Mouse (Mus musculus): ENCODE results near the gene Pln. TPM values are rescaled to one million over a fixed set of nuclear protein-coding genes. Genes with fewer than 3 reads are reported as not detected.

Gene Pln
- polyA plus RNA-seq, 1 experiment from 2014 or later: 2.3 TPM

- Histone ChIP-seq H3K4me1 (ENCODE audit: control insufficient read depth, insufficient read depth, low read length) (peaks cover 5% of the 10 kb centered on the region; the same call in 1 of the 2 replicates), H3K36me3 (ENCODE audit: control insufficient read depth, insufficient read depth, low read length) (no peaks in the 10 kb centered on the region), H3K9ac (ENCODE audit: low read length) (no peak overlapping the region), H3K27me3 (ENCODE audit: control insufficient read depth, insufficient read depth, low read length) (no peaks in the 10 kb centered on the region), H3K9me3 (ENCODE audit: control insufficient read depth, low read length) (no peaks in the 10 kb centered on the region), H3K4me3 (ENCODE audit: low read depth, low read length) (peak overlapping the region; percentile 91), H3K4me2 (ENCODE audit: low read depth) (peak overlapping the region; percentile 56), H3K27ac (ENCODE audit: low read depth, low read length) (no peak overlapping the region)
- 83% methylated on average over 6 of the region's 6 CpGs for WGBS
- no peak for DNase-seq (ENCODE audit: low spot score)
- no peak for ATAC-seq (ENCODE audit: insufficient read depth, low FRiP score, low TSS enrichment)
Observed at GRCm38 (mm10) chr10:53378296-53378695, 40.8 kb downstream of the Pln start.

DNA sequence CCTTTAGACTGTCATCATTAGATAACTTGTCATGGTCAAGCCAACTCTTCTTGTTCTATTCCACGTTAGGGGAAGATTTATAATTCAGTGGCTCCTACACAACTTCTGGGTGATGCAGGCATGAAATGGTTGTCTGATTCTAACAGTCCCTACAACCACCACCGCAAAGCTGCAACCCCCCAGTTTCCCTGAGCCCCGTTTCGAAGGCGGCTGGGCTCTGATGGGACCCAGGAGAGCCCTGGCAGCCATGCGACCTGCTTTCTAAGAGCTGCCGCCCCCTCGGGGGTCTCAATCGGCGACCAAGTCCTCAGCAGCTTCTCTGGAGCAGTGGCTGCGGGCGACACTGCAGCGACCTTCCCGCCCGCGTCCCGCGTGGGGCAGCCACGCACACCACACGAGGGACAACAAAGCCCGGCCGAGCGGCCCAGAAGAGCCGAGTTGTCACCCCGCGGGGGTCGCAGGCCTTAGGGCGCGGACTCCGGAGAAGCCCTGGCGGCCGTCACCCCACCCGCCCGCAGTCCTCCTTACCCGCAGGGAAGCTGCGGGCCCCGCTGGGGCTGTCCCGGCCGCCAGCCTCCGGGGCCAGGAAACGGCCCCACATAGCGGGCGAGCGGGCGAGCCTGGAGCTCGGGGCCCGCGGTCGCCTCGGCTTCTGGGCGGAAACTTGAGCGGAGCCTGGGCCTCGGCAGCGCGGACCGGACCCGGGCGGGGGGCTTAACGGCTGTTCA, 41.7 kb downstream of the Pln start:
- no peaks in the 10 kb centered on the region for H3K9me3 ChIP-seq (ENCODE audit: control insufficient read depth, low read length)
- H3K4me3 ChIP-seq (ENCODE audit: low read depth, low read length): peak overlapping the region; percentile 91
- H3K36me3 ChIP-seq (ENCODE audit: control insufficient read depth, insufficient read depth, low read length): no peaks in the 10 kb centered on the region
- under 1% methylated on average over 58 of the region's 59 CpGs for WGBS
- ATAC-seq (ENCODE audit: insufficient read depth, low FRiP score, low TSS enrichment) (peak; percentile 77), DNase-seq (ENCODE audit: low spot score) (no peak)
- H3K4me1 ChIP-seq (ENCODE audit: control insufficient read depth, insufficient read depth, low read length): peaks cover 5% of the 10 kb centered on the region; the same call in 1 of the 2 replicates
- H3K4me2 ChIP-seq (ENCODE audit: low read depth): peak overlapping the region; percentile 56
- H3K9ac ChIP-seq (ENCODE audit: low read length): peak overlapping the region; percentile 98
- no peaks in the 10 kb centered on the region for H3K27me3 ChIP-seq (ENCODE audit: control insufficient read depth, insufficient read depth, low read length)
- H3K27ac ChIP-seq (ENCODE audit: low read depth, low read length): peak overlapping the region; percentile 98

GRCm38 (mm10) chr10:53379709-53380106, 42.2 kb downstream of the Pln start, which contains the start of gene Cep85l:
TSS of gene Cep85l (minus strand) at chr10:53379947.
- H3K4me1 ChIP-seq (ENCODE audit: control insufficient read depth, insufficient read depth, low read length): peaks cover 5% of the 10 kb centered on the region; the same call in 1 of the 2 replicates
- no peaks in the 10 kb centered on the region for H3K27me3 ChIP-seq (ENCODE audit: control insufficient read depth, insufficient read depth, low read length)
- H3K36me3 ChIP-seq (ENCODE audit: control insufficient read depth, insufficient read depth, low read length): no peaks in the 10 kb centered on the region
- 0% methylated on average over 29 of the region's 31 CpGs for WGBS
- H3K4me3 ChIP-seq (ENCODE audit: low read depth, low read length): peak within 1 kb of the TSS; percentile 91
- H3K9ac ChIP-seq (ENCODE audit: low read length): peak within 1 kb of the TSS; percentile 98
- ATAC-seq (ENCODE audit: insufficient read depth, low FRiP score, low TSS enrichment): peak; percentile 99
- peak within 1 kb of the TSS; percentile 56 for H3K4me2 ChIP-seq (ENCODE audit: low read depth)
- peak within 1 kb of the TSS; percentile 98 for H3K27ac ChIP-seq (ENCODE audit: low read depth, low read length)
- DNase-seq (ENCODE audit: low spot score): peak; percentile 93
- H3K9me3 ChIP-seq (ENCODE audit: control insufficient read depth, low read length): no peaks in the 10 kb centered on the region

- Histone ChIP-seq H3K9ac (ENCODE audit: low read length) (no peak overlapping the region), H3K9me3 (ENCODE audit: control insufficient read depth, low read length) (no peaks in the 10 kb centered on the region), H3K4me3 (ENCODE audit: low read depth, low read length) (no peak overlapping the region), H3K4me1 (ENCODE audit: control insufficient read depth, insufficient read depth, low read length) (peaks cover 5% of the 10 kb centered on the region; the same call in 1 of the 2 replicates), H3K4me2 (ENCODE audit: low read depth) (no peak overlapping the region), H3K27me3 (ENCODE audit: control insufficient read depth, insufficient read depth, low read length) (no peaks in the 10 kb centered on the region), H3K27ac (ENCODE audit: low read depth, low read length) (no peak overlapping the region), H3K36me3 (ENCODE audit: control insufficient read depth, insufficient read depth, low read length) (no peaks in the 10 kb centered on the region)
- no peak for ATAC-seq (ENCODE audit: insufficient read depth, low FRiP score, low TSS enrichment)
- 75% methylated on average over 7 of the region's 7 CpGs for WGBS
- no peak for DNase-seq (ENCODE audit: low spot score)
Observed at GRCm38 (mm10) chr10:53382696-53383365, 45.4 kb downstream of the Pln start.

DNA sequence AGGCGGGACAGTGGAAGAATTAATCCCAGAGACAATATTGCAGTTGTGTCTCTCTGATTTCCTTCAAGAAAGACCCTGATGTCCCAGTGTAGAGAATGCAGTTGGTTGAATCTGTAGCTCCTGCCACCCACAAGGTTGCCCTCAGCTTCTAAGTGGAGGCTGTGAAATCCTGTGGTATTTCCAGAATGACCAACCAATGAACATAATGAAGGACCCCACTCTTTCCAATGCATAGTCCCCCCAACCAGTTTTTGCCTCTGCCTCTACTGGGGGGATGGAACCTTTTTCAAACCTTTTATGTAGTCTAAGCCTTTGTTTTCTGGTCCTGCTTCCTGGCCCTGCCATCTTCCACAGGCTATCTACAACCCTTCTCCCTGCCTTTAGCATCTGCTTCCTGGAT, 47.4 kb downstream of the Pln start:
- 81% methylated on average over 1 of the region's 1 CpGs for WGBS
- Histone ChIP-seq H3K4me3 (ENCODE audit: low read depth, low read length) (no peak overlapping the region), H3K4me2 (ENCODE audit: low read depth) (no peak overlapping the region), H3K36me3 (ENCODE audit: control insufficient read depth, insufficient read depth, low read length) (no peaks in the 10 kb centered on the region), H3K4me1 (ENCODE audit: control insufficient read depth, insufficient read depth, low read length) (no peaks in the 10 kb centered on the region), H3K27ac (ENCODE audit: low read depth, low read length) (no peak overlapping the region), H3K27me3 (ENCODE audit: control insufficient read depth, insufficient read depth, low read length) (no peaks in the 10 kb centered on the region), H3K9me3 (ENCODE audit: control insufficient read depth, low read length) (no peaks in the 10 kb centered on the region), H3K9ac (ENCODE audit: low read length) (no peak overlapping the region)
- ATAC-seq (ENCODE audit: insufficient read depth, low FRiP score, low TSS enrichment) (no peak), DNase-seq (ENCODE audit: low spot score) (no peak)

- WGBS: 82% methylated on average over 5 of the region's 5 CpGs
- no peak overlapping the region for H3K4me3 ChIP-seq (ENCODE audit: low read depth, low read length)
- H3K27me3 ChIP-seq (ENCODE audit: control insufficient read depth, insufficient read depth, low read length): no peaks in the 10 kb centered on the region
- no peak for DNase-seq (ENCODE audit: low spot score)
- H3K4me1 ChIP-seq (ENCODE audit: control insufficient read depth, insufficient read depth, low read length): no peaks in the 10 kb centered on the region
- H3K4me2 ChIP-seq (ENCODE audit: low read depth): no peak overlapping the region
- H3K36me3 ChIP-seq (ENCODE audit: control insufficient read depth, insufficient read depth, low read length): no peaks in the 10 kb centered on the region
- no peak overlapping the region for H3K9ac ChIP-seq (ENCODE audit: low read length)
- H3K9me3 ChIP-seq (ENCODE audit: control insufficient read depth, low read length): no peaks in the 10 kb centered on the region
- ATAC-seq (ENCODE audit: insufficient read depth, low FRiP score, low TSS enrichment): no peak
- H3K27ac ChIP-seq (ENCODE audit: low read depth, low read length): no peak overlapping the region
Observed at GRCm38 (mm10) chr10:53385438-53385837, 48.0 kb downstream of the Pln start.

DNA sequence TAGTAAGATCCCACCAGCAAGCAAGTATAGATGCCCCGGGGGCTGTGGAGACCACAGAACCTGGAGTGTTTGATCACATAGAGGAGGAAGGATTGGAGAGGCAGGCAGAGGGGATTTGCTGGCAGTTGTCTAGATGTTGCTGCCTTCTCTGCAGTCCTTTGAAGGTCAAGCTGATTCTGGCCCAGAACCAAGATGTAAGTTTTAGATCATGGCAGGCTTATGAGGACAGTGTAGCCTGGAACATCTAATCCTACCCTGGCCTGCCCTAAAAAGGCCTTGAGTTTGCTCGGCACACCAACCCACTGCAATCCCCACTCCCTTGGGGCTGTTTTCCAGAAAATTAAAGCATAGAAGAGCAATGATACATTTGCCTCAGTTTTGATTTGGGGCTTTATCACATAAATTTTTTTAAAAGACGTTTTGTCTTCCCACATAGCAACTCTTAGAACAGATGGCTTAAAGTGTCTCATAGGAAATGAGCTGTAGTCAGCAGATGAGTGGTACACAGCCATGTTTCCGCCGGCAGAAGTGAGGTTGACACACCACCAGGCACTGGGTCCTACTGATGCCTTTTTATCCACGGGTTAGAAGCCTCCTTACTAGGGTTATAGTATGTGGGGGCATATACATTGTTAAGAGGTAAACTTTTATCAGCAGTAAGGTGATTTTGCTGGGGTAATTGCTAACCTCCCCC, 50.9 kb downstream of the Pln start:
- H3K4me2 ChIP-seq (ENCODE audit: low read depth): no peak overlapping the region
- no peak overlapping the region for H3K4me3 ChIP-seq (ENCODE audit: low read depth, low read length)
- ATAC-seq (ENCODE audit: insufficient read depth, low FRiP score, low TSS enrichment): no peak
- H3K27ac ChIP-seq (ENCODE audit: low read depth, low read length): no peak overlapping the region
- no peaks in the 10 kb centered on the region for H3K36me3 ChIP-seq (ENCODE audit: control insufficient read depth, insufficient read depth, low read length)
- no peaks in the 10 kb centered on the region for H3K27me3 ChIP-seq (ENCODE audit: control insufficient read depth, insufficient read depth, low read length)
- DNase-seq (ENCODE audit: low spot score): no peak
- H3K4me1 ChIP-seq (ENCODE audit: control insufficient read depth, insufficient read depth, low read length): no peaks in the 10 kb centered on the region
- H3K9me3 ChIP-seq (ENCODE audit: control insufficient read depth, low read length): no peaks in the 10 kb centered on the region
- 76% methylated on average over 6 of the region's 6 CpGs for WGBS
- no peak overlapping the region for H3K9ac ChIP-seq (ENCODE audit: low read length)

GRCm38 (mm10) chr10:53394923-53395629, 57.6 kb downstream of the Pln start:
- Histone ChIP-seq H3K36me3 (ENCODE audit: control insufficient read depth, insufficient read depth, low read length) (no peaks in the 10 kb centered on the region), H3K4me2 (ENCODE audit: low read depth) (no peak overlapping the region), H3K9me3 (ENCODE audit: control insufficient read depth, low read length) (no peaks in the 10 kb centered on the region), H3K4me1 (ENCODE audit: control insufficient read depth, insufficient read depth, low read length) (peaks cover 3% of the 10 kb centered on the region; the same call in 1 of the 2 replicates), H3K4me3 (ENCODE audit: low read depth, low read length) (no peak overlapping the region), H3K27ac (ENCODE audit: low read depth, low read length) (no peak overlapping the region), H3K9ac (ENCODE audit: low read length) (no peak overlapping the region), H3K27me3 (ENCODE audit: control insufficient read depth, insufficient read depth, low read length) (no peaks in the 10 kb centered on the region)
- ATAC-seq (ENCODE audit: insufficient read depth, low FRiP score, low TSS enrichment) (no peak), DNase-seq (ENCODE audit: low spot score) (no peak)
- WGBS: 84% methylated on average over 9 of the region's 9 CpGs
